Mouse (Mus musculus) kidney, postnatal 10 days (tissue): ENCODE data around the gene Gm28044.
"Not testable (repeated sequence)": the region's sequence is repeated elsewhere in the genome, so short reads cannot be mapped to it uniquely, and the experiment has no call there.

Experiments
- DNase-seq: peaks from one replicate; pipeline ENCODE4 v3.0.0; 2021; ENCODE audit warnings: mixed read lengths

Gm28044 gene

DNA sequence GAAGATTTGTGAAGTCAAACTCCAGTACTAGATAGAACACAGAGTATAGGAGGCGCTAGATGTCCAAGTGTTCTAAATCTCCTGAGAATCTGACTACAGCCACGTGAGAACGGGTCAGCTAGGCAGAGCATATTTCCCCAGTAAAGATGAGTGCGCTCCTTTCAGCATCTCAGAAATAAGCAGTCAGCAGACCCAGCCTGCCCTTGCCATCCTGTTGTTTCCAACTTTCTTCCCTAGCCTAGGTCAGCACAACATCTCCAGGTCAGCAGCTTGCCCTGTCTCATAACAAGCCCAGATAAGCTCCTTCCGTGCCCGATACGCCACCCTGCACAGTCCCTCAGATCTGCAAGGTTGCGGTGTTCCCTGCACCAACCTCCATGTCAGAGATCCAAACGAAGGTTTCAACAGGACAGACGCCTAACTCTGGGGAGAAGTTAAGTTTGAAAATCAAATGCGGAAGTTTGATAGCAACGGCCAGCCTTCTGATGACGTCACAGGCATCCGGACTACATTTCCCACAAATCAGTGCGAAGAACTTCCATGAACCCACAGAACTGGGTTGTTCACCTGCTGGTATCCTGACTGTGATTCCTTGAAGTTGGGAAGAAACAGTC lies at the start of gene Gm28044, which contains the start of gene Zfp953:
Gene Gm28044 (minus strand): TSS at position 406 of the 614 bp plus-strand sequence.
Gene Zfp953 (minus strand): TSS at position 475 of the 614 bp plus-strand sequence.
- peak; percentile 93 for DNase-seq

DNA sequence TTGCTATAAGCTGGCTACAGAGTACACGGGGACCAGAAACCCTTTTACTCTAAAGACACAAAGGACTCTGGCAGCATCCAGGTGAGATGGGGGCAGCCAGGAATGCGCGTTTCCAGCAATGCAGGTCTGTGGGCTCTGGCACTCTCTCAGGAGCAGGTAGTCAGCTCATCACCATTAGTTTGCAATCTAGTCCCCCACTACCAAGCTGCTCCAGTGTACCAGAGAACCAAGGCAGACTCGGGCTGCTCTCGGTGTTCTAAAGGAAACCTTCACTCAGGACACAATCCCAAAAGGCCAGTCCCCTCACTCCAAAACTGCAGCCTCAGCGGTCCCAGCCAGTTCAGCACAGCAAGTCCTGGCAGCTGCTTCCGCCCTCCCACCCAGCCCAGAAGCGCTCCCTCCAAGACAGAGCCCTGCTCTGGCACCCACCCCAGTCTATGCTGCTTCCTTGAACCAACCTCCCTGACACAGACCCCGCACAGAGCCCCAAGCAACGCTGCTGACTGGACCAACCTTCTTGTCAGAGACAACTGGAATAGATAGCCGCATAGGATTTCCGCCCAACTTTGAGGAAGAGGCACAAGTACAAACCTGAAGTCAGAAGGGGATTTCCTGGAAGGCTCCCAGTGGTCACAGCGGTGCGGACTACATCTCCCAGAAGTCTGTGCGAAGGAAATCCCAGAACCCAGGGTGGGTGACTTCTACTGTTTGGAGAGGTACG lies 39.0 kb upstream of the Gm28044 start, which contains the start of gene Zfp429:
Gene Zfp429 (minus strand): TSS at position 637 of the 721 bp plus-strand sequence.
- peak; percentile 80 for DNase-seq

DNA sequence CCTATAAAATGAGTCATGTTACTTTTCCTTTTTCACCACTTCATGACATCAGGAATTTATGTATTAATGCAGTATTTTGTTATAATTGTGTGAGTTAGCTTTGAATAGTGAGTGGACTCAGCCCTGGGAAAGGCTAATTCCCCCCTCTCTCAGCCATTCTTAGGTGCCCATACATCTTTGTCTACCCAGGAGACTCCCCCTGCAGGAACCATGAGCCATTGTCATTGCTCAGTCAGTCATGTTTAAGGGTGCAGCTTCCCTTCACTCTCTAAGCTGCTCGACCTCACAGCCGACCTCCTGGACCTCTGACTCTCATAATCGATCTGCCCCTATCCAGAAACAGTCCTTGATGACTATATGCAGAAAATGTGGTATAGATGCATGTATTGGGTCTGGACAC lies 15.9 kb upstream of the Gm28044 start:
- DNase-seq, result not testable (repeated sequence)

DNA sequence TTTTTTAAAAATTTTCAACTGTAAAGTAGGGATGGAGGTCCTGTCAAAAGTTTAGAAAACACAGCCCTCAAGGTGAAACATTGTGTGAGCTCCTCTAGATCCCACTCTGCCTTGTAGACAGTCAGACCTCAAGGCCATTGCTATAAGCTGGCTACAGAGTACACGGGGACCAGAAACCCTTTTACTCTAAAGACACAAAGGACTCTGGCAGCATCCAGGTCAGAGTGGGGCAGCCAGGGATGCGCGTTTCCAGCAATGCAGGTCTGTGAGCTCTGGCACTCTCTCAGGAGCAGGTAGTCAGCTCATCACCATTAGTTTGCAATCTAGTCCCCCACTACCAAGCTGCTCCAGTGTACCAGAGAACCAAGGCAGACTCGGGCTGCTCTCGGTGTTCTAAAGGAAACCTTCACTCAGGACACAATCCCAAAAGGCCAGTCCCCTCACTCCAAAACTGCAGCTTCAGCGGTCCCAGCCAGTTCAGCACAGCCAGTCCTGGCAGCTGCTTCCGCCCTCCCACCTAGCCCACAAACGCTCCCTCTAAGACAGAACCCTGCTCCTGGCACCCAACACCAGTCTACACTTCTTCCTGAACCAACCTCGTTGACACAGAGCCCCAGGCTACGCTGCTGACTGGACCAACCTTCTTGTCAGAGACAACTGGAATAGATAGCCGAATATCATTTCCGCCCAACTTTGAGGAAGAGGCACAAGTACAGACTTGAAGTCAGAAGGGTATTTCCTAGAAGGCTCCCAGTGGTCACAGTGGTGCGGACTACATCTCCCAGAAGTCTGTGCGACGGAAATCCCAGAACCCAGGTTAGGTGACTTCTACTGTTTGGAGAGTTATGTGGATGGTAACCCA lies 14.9 kb upstream of the Gm28044 start, which contains the start of the genes Gm28041 and Zfp456:
Gene Gm28041 (minus strand): TSS at position 684 of the 862 bp plus-strand sequence.
Gene Zfp456 (minus strand): TSS at position 761 of the 862 bp plus-strand sequence.
- peak; percentile 81 for DNase-seq

DNA sequence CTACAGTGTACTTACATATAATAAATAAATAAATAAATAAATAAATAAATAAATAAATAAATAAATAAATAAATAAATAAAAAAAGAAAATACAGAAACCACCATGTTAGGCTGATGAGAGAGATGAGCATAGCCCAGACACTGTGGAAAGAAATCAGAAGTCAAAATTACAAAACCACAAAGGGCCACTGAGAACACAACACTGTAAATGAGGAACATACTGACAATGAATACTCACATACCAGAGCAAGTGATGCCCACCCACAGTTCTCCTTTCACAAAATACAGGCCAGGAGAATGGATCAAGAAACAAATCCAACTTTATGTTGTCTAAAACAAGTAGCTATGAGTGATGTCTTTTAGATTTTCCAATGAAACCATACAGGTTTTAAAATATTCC lies 8.5 kb downstream of the Gm28044 start:
- DNase-seq, result no peak

DNA sequence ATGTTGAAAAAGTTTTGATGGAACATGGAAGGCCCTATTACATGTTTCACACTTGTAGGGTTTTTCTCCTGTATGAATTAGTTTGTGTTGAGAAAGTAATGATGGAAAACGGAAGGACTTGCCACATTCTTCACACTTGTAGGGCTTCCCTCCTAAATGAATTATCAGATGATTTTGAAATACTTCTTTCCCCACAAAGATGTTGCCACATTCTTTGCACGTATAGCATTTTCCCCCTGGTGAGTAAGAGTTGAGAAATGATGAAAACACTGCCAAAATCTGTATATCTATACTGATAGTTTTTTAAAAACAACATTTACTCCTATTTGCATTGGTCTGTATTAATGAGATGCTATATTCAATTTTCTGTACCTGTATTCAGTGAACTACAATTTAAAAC lies 16.9 kb downstream of the Gm28044 start:
- DNase-seq, result no peak

DNA sequence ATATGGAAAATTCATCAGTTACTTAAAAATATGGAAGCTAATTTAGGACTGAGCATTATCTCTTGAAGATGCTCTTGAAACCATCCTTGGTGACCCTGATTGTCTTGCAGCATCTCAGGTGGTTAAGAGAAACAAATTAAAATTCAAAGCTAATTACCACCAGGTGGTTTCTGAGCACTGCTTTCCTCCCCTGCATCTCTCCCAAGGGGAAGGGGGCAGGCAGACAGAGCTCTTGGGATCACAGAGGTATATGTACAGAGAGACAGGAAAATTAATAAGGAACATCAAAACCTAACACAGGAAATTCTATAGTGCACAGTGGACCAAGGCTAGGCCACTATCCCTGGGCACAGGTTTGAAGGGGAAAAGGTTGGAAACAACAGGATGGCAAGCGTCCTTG lies 27.5 kb downstream of the Gm28044 start:
- DNase-seq, result no peak

DNA sequence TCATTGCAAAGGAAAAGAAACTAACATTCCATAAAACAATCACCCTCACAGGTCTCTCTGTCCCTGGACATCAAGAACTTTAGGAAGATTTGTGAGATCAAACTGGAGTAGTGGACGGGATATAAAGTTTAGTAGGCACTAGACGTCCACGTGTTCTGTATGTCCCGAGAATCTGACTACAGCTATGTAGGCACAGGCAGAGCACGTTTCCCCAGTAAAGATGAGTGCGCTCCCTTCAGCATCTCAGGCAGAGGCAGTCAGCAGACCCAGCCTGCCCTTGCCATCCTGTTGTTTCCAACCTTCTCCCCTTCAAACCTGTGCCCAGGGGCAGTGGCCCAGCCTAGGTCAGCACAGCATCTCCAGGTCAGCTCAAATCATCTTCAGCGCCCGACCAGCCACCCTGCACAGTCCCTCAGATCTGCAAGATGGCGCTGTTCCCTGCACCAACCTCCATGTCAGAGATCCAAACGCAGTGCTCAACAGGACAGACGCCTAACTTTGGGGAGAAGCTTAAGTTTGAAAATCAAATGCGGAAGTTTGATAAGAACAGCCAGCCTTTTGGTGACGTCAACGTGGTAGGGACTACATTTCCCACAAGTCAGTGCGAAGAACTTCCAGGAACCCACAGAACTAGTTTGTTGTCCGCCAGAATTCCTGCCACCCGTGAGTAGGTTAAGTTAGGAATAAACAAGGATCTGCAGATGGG lies 28.2 kb downstream of the Gm28044 start, which contains the start of gene Zfp595:
Gene Zfp595 (minus strand): TSS at position 552 of the 706 bp plus-strand sequence.
- peak; percentile 89 for DNase-seq

DNA sequence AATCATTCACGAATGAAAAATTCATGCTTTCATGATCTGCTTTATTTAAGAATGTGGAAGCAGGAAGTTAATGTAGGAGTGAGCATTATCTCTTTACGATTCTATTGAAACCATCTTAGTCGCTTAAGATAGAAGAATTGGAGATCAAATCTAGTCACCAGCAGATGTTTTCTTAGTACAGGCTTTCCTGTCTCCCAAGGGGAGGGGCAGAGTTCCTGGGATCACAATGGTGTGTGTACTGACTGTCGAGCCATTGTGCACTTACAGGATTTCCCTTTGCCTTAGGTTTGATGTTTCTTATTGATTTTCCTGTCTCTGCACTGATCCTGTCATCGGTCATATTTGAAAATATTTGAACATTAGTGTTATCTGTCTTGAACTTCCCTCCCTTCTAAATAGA lies 53.6 kb downstream of the Gm28044 start:
- DNase-seq, result no peak

DNA sequence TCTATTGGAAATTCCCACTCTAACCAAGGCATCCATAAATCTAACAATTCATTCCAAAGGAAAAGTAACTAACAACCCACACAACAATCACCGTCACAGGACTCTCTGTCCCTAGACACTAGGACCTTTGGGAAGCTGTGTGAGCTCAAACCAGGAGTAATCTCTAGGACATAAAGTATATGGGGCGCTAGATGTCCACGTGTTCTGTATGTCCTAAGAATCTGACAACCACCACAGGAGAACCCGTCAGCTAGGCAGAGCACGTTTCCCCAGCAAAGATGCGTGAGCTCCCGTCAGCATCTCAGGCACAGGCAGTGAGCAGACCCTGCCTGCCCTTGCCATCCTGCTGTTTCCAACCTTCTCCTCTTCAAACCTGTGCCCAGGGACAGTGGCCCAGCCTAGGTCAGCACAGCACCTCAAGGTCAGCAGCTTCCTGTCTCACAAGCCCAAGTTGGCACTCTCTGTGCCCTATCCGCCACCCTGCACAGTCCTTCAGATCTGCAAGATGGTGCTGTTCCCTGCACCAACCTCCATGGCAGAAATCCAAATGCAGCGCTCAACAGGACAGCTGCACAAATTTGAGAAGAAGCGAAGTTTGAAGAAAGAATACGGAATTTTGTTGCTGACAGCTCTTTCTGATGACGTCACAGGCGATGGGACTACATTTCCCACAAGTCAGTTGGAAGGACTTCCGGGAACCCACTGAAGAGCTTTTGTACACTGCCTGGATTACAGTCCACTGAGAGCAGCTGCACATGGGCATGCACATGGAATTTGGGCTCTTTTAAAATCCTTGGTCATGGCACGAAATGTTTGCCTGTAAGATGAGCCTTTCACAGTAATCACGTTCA lies 54.3 kb downstream of the Gm28044 start, which contains the start of gene Zfp457:
Gene Zfp457 (minus strand): TSS at position 664 of the 851 bp plus-strand sequence.
- DNase-seq, result peak; percentile 91

DNA sequence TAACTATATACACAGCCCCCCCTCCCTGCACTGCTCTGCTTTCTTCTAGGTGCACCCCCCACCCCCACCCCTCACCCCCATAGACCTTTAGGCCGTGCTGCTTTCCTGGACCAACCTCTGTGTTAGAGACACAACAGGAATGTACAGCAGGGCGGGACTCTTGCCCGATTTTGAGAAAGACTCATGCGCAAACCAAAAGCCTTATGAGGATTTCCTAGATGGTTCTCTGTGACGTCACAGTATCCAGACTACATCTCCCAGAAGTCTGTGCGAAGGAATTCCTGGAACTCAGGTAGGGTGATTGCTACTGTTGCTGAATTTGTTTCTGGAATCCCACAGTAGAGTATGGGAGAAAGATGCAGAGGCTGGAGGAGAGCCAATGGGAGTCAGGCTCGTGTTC lies 82.0 kb downstream of the Gm28044 start, which contains the start of gene Zfp458:
Gene Zfp458 (minus strand): TSS at position 153 of the 400 bp plus-strand sequence.
- DNase-seq, result peak; percentile 25

DNA sequence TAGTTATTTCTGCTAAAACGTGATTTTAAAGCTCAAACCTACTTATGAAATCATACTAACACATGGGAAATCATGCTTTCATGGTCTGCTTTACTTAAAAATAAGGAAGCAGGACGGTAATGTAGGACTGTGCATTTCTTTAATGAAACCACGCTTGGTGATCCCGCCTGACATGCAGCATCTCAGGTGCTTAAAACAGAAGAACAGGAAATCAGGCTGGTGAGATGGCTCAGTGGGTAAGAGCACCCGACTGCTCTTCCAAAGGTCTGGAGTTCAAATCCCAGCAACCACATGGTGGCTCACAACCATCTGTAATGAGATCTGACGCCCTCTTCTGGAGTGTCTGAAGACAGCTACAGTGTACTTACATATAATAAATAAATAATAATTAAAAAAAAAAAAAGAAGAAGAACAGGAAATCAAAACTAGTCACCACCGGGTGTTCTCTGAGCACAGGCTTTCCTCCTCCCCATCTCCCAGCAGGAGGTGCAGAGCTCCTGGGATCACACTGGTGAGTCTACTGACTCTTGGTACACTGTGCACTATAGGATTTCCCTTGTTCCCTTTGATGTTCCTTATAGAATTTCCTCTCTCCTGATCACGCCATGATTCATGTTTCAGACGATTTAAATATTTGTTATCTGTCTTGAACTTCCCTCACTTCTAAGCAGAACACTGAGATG lies 90.8 kb downstream of the Gm28044 start:
- not testable (repeated sequence) for DNase-seq

DNA sequence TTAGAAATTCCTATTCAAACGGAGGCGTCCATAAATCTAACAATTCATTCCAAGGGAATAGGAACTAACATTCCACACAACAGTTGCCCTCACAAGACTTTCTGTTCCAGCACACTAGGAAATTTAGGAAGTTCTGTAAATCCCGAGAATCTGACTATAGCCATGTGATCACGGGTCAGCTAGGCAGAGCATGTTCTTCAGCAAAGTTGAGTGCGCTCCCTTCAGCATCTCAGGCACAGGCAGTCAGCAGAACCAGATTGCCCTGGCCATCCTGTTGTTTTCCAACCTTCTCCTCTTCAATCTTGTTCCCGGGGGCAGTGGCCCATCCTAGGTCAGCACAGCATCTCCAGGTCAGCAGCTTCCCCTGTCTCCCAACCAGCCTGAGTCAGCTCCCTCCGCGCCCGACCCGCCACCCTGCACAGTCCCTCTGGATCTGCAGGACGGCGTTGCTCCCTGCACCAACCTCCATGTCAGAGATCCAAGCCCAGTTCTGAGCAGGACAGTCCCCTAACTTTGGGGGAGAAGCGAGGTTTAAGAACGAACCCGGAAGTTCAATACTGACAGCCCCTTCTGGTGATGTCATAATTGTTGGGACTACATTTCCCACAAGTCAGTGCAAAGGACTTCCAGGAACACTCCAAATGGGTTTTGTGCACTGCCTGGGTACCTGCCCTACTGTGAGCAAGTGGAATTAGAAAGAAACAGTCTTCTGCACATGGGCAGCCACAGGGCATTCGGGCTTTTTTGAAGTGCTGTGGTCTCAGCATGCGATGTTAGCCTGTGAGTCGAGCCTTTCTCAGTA lies 91.6 kb downstream of the Gm28044 start:
- DNase-seq, result peak; percentile 72
